Mouse (Mus musculus) erythroblast, embryonic 14.5 days (primary cell): ENCODE measurements around the gene Ngdn.

Experiments used
- GATA1 ChIP-seq: IDR thresholded peaks from 2 replicates; pipeline ENCODE4 v1.6.1; 2012; ENCODE audit warnings: low read length, inconsistent platforms, mixed read lengths
- TAL1 ChIP-seq: IDR thresholded peaks from 3 replicates; pipeline ENCODE4 v1.6.1; 2012; ENCODE audit warnings: low read length, inconsistent platforms, mixed read lengths

DNA sequence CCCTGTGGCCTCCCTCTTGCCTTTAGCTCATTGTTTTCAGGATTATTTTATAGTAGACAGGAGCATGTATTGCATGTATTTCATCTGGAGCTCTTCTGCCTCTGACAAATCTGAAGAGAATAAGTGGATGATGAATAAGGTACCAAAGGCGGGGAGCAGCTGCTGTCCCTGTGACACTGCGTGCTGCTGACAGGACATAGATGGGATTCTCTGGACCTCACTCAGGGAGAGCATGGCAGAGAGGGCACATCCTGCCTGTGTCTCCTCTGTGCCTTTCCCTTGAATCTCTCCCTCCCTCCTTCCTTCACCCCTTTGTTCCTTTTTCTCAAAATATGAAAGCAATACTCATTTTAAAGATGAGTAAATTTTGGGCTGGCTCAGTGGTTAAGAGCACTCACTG lies 9.7 kb upstream of the Ngdn start:
- TF ChIP-seq TAL1: no peak
- TF ChIP-seq GATA1: no peak
